Mouse (Mus musculus) CH12.LX (cell line): ENCODE results near the gene Srcin1. TPM values are rescaled to one million over a fixed set of nuclear protein-coding genes. Genes with fewer than 3 reads are reported as not detected.

Experiments
- DNase-seq: peaks from one replicate; pipeline ENCODE4 v3.0.0-alpha.2; 2013; ENCODE audit errors: extremely low read depth
- H3K27ac ChIP-seq: 2 replicates; pipeline ENCODE4 v1.5.1; 2012; ENCODE audit warnings: low read depth, mild to moderate bottlenecking, control low read depth, moderate library complexity; ENCODE audit not compliant: insufficient read depth
- H3K27me3 ChIP-seq: replicated peaks from 2 replicates; pipeline ENCODE3; 2012; ENCODE audit warnings: inconsistent platforms
- H3K36me3 ChIP-seq, 2 experiments: replicated peaks in 1 of 2; 2 replicates each; pipeline versions ENCODE3 to v1.6.1; 2012; ENCODE audit warnings: inconsistent platforms in 1 of 2, low read length in 1 of 2, mild to moderate bottlenecking in 1 of 2, mixed read lengths in 1 of 2, moderate library complexity in 1 of 2; ENCODE audit not compliant: control insufficient read depth in 1 of 2, insufficient read depth in 1 of 2
- H3K4me1 ChIP-seq, 2 experiments: 2 replicates each; pipeline ENCODE4 v1.6.1; 2012; ENCODE audit warnings: inconsistent platforms in 1 of 2, moderate library complexity in 1 of 2; ENCODE audit not compliant: insufficient read depth in 2 of 2, control insufficient read depth in 1 of 2
- H3K4me2 ChIP-seq: 2 replicates; pipeline ENCODE4 v1.6.1; 2012; ENCODE audit warnings: low read depth, mild to moderate bottlenecking, control low read depth; ENCODE audit not compliant: poor library complexity, insufficient read depth, severe bottlenecking
- H3K4me3 ChIP-seq, 3 experiments: fragments of 150-350 bp in 1 of 3; sonication (generic) in 1 of 3; replicated peaks in 1 of 3; 2 replicates each; pipeline versions ENCODE3 to v1.5.1; 2011 to 2012; ENCODE audit warnings: low read depth in 2 of 3, low read length in 2 of 3, mild to moderate bottlenecking in 2 of 3, moderate library complexity in 2 of 3, control low read depth in 1 of 3, improper control_type of control experiment in 1 of 3, inconsistent platforms in 1 of 3, mixed read lengths in 1 of 3; ENCODE audit not compliant: poor library complexity in 1 of 3
- H3K79me2 ChIP-seq: replicated peaks from 2 replicates; pipeline ENCODE4 v1.6.1; 2012; ENCODE audit warnings: mild to moderate bottlenecking, moderate library complexity; ENCODE audit not compliant: control insufficient read depth, poor library complexity, insufficient read depth, severe bottlenecking; ENCODE audit errors: extremely low read depth
- H3K9ac ChIP-seq: 2 replicates; pipeline ENCODE4 v1.6.1; 2012; ENCODE audit warnings: low read depth, mild to moderate bottlenecking, control low read depth, moderate library complexity; ENCODE audit not compliant: insufficient read depth
- H3K9me3 ChIP-seq: replicated peaks from 2 replicates; pipeline ENCODE3; 2012; ENCODE audit warnings: low read length, inconsistent platforms, mixed read lengths
- BHLHE40 ChIP-seq: IDR thresholded peaks from 2 replicates; pipeline ENCODE4 v1.6.1; 2011; ENCODE audit warnings: mild to moderate bottlenecking, low read depth, low read length, improper control_type of control experiment
- CTCF ChIP-seq, 2 experiments: IDR thresholded peaks in 1 of 2; conservative IDR thresholded peaks in 1 of 2; 2 replicates each; pipeline ENCODE4 v1.5.1; 2011 to 2012; ENCODE audit warnings: low read depth in 2 of 2, low read length in 2 of 2, improper control_type of control experiment in 1 of 2, inconsistent platforms in 1 of 2, mild to moderate bottlenecking in 1 of 2, moderate library complexity in 1 of 2
- ETS1 ChIP-seq: conservative IDR thresholded peaks from 2 replicates; pipeline ENCODE4 v1.6.1; 2012; ENCODE audit warnings: low read depth, mild to moderate bottlenecking, inconsistent platforms, low read length, improper control_type of control experiment, moderate library complexity
- JUN ChIP-seq: IDR thresholded peaks from 2 replicates; pipeline ENCODE4 v1.6.1; 2011; ENCODE audit warnings: low read depth, mild to moderate bottlenecking, low read length, improper control_type of control experiment, moderate library complexity; ENCODE audit not compliant: insufficient read depth
- MXI1 ChIP-seq: IDR thresholded peaks from 2 replicates; pipeline ENCODE4 v1.6.1; 2011; ENCODE audit warnings: mild to moderate bottlenecking, low read depth, low read length, improper control_type of control experiment
- NRF1 ChIP-seq: IDR thresholded peaks from 2 replicates; pipeline ENCODE4 v1.6.1; 2014; ENCODE audit warnings: low read depth, mild to moderate bottlenecking, inconsistent platforms, low read length, improper control_type of control experiment, moderate library complexity
- POLR2A ChIP-seq: IDR thresholded peaks from 2 replicates; pipeline ENCODE4 v1.6.1; 2011; ENCODE audit warnings: low read depth, mild to moderate bottlenecking, improper control_type of control experiment, low read length
- UBTF ChIP-seq: IDR thresholded peaks from 2 replicates; pipeline ENCODE4 v1.6.1; 2012; ENCODE audit warnings: low read depth, mild to moderate bottlenecking, inconsistent platforms, low read length, improper control_type of control experiment, moderate library complexity
- ZMIZ1 ChIP-seq: IDR thresholded peaks from 2 replicates; pipeline ENCODE4 v1.6.1; 2012; ENCODE audit warnings: low read depth, mild to moderate bottlenecking, inconsistent platforms, low read length, improper control_type of control experiment
- dilution Hi-C: fragments of 300-500 bp; cut with MboI; formaldehyde crosslinking; loops from 2 replicates; pipeline ENCODE4 v1.14.3; 2020; ENCODE audit warnings: low sequenced_read_pairs; ENCODE audit not compliant: extremely low pct_unique_long_range_greater_than_20kb, extremely low pct_ligation_motif_present
- in situ Hi-C: fragments of 300-500 bp; cut with MboI; formaldehyde crosslinking; loops from 3 replicates; pipeline ENCODE4 v1.14.3; 2019; ENCODE audit warnings: low sequenced_read_pairs, low pct_ligation_motif_present, low pct_unique_long_range_greater_than_20kb, mixed read lengths
- polyA plus RNA-seq: library from polyadenylated mRNA; unstranded; fragments of >175 nt; gene quantifications from 2 replicates; pipeline ENCODE4 v1.2.1, GENCODE M21; 2012; ENCODE audit warnings: low read depth; ENCODE audit not compliant: insufficient read length
- total RNA-seq, 2 experiments: library from RNA; depleted of rRNA; stranded (reverse); fragments of 300-350 nt in 1 of 2; fragments of >200 nt in 1 of 2; gene quantifications; 2 replicates each; pipeline ENCODE4 v1.2.3; 2012 to 2014

The Srcin1 gene
- total and polyA plus RNA-seq, 3 experiments: 0.08 to 0.09 TPM; not detected in 1

DNA sequence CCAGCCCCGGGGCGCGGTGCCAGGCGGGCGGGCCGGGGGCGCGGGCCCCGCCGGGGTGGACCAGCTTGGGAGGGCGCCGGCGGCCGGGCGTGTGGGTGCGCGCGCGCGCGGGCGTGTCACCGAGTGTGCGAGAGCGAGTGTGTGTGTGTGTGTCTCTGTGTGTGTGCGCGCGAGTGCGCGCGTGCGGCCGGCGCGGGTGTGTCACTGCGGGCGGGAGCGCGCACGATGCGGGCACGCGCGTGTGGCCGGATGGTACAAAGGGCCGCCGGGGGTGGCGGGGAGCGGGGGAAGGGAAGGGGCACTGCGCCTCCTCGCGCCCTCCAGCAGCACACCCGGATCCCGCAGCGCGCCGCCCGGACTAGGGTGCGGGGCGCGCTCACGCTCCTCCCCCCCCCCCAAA is 911 bp downstream of the Srcin1 start:
- no peaks in the 10 kb centered on the region for H3K79me2 ChIP-seq
- no peak overlapping the region for H3K27ac ChIP-seq
- in situ Hi-C loops (loop anchor here (5.0 kb wide), 1 partner anchor 47 kb away; no protein-coding TSS in a partner anchor), dilution Hi-C loops (no loop called here)
- no peaks in the 10 kb centered on the region for H3K9me3 ChIP-seq
- peak overlapping the region; percentile 43 to 58 (median 47) for H3K4me3 ChIP-seq
- H3K4me1 ChIP-seq: peaks cover 5 to 10% of the 10 kb centered on the region in 2 experiments; a peak in 2 of 4 replicates
- H3K9ac ChIP-seq: peak overlapping the region; percentile 45
- H3K4me2 ChIP-seq: peak overlapping the region; percentile 99
- peak; percentile 22 for DNase-seq
- peak; percentile 56 for TF ChIP-seq NRF1
- TF ChIP-seq MXI1: peak; percentile 3; the same call in 1 of the 2 replicates
- TF ChIP-seq JUN: no peak
- TF ChIP-seq BHLHE40: peak; percentile 23; the same call in 1 of the 2 replicates
- TF ChIP-seq POLR2A: no peak
- H3K27me3 ChIP-seq: peaks cover 98% of the 10 kb centered on the region
- no peaks in the 10 kb centered on the region for H3K36me3 ChIP-seq

DNA sequence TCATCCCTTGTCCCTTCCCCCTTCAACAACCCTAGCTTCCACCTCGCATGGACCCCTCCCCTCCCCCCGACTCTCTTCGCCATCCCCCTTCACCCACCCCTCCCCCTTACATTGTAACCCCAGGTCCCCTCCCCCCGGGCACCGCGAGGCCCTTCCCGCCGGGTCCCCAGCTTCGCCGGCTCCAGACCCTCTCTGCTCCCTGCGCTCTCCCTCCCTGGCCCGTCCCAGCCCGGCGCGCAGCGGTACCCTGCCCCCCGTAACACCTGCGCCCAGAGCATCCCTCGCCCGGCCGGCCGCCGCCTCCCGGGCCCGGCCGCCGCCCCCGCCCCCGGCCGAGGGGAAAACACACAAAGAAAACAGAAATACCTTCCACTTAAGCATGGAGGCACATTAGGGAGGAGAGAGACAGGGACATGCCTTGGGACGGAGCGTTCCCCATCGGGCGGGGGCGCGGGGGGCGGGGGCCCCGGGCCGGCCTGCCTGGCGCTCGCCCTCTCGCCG is 1.4 kb downstream of the Srcin1 start:
- dilution Hi-C loops: no loop called here
- Histone ChIP-seq H3K79me2 (no peaks in the 10 kb centered on the region), H3K4me1 (peaks cover 5 to 10% of the 10 kb centered on the region in 2 experiments; a peak in 2 of 4 replicates), H3K9me3 (no peaks in the 10 kb centered on the region), H3K4me2 (peak overlapping the region; percentile 99), H3K4me3 (peak overlapping the region in 2 of 3 experiments; percentile 43 to 58), H3K27me3 (peaks cover 99% of the 10 kb centered on the region), H3K36me3 (no peaks in the 10 kb centered on the region)
- DNase-seq: no peak
- TF ChIP-seq ETS1: no peak
- TF ChIP-seq UBTF: 0 out of 2 replicates have a peak, but pooled peaks have one; percentile 22
- TF ChIP-seq, all 38 proteins: peak for 1
- in situ Hi-C loops: loop anchor here (5.0 kb wide), 1 partner anchor 48 kb away; no protein-coding TSS in a partner anchor
- Histone ChIP-seq H3K27ac (no peak overlapping the region), H3K9ac (peak overlapping the region; percentile 45)

DNA sequence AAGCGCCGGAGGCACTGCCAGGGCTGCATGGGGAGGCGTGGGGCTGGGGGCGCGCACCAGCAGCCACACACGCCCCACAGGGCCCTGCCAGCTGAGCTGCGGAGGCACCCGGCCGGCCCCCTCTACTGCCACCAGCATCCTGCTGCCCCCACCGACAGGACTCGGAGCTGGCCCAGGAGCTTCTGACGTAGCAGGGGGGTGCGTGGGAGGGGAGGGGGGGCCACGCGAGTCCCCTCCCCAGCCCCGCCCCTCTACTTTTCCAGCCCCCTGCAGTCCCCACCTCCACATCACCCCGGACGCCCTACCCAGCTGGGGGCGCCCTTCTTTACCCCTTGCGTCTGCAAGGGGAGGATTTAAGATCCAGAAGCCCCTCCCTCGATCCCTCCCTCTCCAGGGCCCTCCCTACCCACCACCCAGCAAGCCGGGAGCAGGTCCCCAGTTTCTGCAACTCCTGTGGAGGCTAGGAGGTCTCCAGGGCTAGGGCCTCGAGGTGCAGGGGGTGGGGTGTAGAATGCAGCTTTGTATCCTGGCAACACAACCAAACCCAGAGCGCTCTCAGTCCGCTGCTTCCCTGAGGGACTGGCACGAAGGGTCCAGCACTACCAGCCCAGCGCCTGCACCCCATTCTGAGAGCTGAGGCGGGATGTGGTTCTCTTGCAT is 2.0 kb downstream of the Srcin1 start:
- Histone ChIP-seq H3K27me3 (peaks cover 99% of the 10 kb centered on the region), H3K4me2 (peak overlapping the region; percentile 99; the same call in 1 of the 2 replicates), H3K4me1 (peaks cover 5 to 10% of the 10 kb centered on the region in 2 experiments; a peak in 2 of 4 replicates), H3K79me2 (no peaks in the 10 kb centered on the region), H3K9me3 (no peaks in the 10 kb centered on the region), H3K36me3 (no peaks in the 10 kb centered on the region), H3K27ac (no peak overlapping the region), H3K9ac (no peak overlapping the region), H3K4me3 (no peak overlapping the region)
- in situ Hi-C loops (no loop called here), dilution Hi-C loops (no loop called here)
- 0 out of 4 replicates have a peak, but pooled peaks of 1 of the 2 experiments have one; percentile 8 for TF ChIP-seq CTCF (conservative IDR thresholded peaks at IDR 0.05 in 1 of 2, IDR thresholded peaks at IDR 0.05 in 1 of 2; ENCODE audit: low read depth in 2 of 2, low read length in 2 of 2)
- no peak for TF ChIP-seq ZMIZ1
- DNase-seq: peak; percentile 13
